Mouse (Mus musculus): ENCODE data around the gene Gm5294. TPM values are rescaled to one million over a fixed set of nuclear protein-coding genes. Genes with fewer than 3 reads are reported as not detected.

Gm5294 gene
- polyA plus RNA-seq, 1 experiment from 2014 or later = not detected

DNA sequence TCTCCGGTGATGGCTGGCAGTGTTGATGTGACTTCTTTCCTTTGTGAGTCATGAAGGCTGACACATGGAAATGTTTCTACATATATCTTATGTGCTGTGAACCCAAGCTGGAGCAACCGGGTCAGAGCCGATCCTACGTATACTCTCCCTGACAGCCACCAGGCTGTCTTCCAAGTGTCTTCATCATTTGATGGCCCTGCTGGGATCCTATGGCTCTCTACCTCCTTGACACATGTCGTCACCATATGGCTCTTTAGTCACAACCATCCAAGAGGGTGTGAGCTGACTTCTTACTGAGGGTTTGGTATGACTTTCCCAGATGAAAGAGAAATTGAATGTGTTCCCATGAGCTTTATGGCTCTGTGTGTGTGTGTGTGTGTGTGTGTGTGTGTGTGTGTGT is 15.6 kb upstream of the Gm5294 start:
- no peak for ATAC-seq (replicated peaks)
- no peaks in the 10 kb centered on the region for H3K27me3 ChIP-seq (replicated peaks)
- no peaks in the 10 kb centered on the region for H3K9me3 ChIP-seq
- H3K4me2 ChIP-seq = no peak overlapping the region
- no peaks in the 10 kb centered on the region for H3K4me1 ChIP-seq
- WGBS = 88% methylated on average over 5 of the region's 5 CpGs
- H3K36me3 ChIP-seq (replicated peaks) = peaks cover 30% of the 10 kb centered on the region; the same call in 1 of the 2 replicates
- H3K4me3 ChIP-seq = no peak overlapping the region
- no peak overlapping the region for H3K9ac ChIP-seq
- H3K27ac ChIP-seq = no peak overlapping the region

DNA sequence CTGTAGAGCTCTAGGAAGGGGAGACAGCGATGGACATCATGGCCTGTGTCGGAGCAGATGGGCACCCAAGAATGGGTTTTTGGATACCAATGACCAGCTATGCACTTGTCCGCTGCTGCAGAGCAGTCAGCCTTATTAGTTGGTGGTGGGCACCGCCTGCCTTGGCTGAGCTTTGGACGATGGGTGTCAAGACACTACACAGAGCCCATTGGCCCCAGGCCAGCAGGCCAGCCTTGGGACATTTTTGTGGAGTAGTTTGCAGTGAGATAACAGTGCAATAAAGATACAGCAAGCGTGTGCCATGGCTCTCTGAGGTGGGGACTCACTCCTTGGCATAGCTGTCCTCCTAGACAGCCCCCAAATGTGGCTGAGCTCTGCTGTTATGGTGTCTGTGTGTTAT is 10.1 kb upstream of the Gm5294 start:
- no peak for ATAC-seq (replicated peaks)
- H3K4me3 ChIP-seq = no peak overlapping the region
- no peak overlapping the region for H3K27ac ChIP-seq
- 96% methylated on average over 6 of the region's 6 CpGs for WGBS
- no peak overlapping the region for H3K4me2 ChIP-seq
- peaks cover 35% of the 10 kb centered on the region for H3K36me3 ChIP-seq (replicated peaks)
- no peaks in the 10 kb centered on the region for H3K4me1 ChIP-seq
- H3K27me3 ChIP-seq (replicated peaks) = no peaks in the 10 kb centered on the region
- H3K9me3 ChIP-seq = no peaks in the 10 kb centered on the region
- H3K9ac ChIP-seq = no peak overlapping the region

DNA sequence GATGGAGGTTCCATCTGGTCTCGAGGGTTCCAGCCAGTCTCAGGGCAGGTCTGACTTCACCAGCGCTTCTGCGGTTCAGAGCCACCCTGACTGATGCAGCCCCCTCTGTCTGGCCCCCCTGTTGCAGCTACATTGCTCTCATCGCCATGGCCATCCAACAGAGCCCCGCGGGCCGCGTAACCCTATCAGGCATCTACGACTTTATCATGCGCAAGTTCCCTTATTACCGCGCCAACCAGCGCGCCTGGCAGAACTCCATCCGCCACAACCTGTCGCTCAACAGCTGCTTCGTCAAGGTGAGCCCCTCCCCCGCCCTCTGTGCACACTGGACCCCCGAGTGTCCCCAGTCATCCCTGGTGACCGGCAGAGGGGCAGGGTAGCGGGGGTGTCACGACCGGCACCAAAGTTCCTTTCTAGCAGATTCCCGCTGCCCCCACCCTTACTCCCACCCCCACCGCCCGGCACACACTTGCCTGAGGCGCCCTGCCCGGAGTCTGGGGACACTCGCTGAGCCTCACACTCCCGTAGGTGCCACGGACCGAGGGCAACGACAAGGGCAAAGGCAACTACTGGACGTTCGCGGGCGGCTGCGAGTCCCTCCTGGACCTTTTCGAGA is 945 bp downstream of the Gm5294 start:
- peak overlapping the region; percentile 23 for H3K4me3 ChIP-seq
- no peak overlapping the region for H3K9ac ChIP-seq
- no peaks in the 10 kb centered on the region for H3K36me3 ChIP-seq (replicated peaks)
- ATAC-seq (replicated peaks) = no peak
- H3K27me3 ChIP-seq (replicated peaks) = peaks cover 42% of the 10 kb centered on the region
- WGBS = 4% methylated on average over 39 of the region's 39 CpGs
- H3K9me3 ChIP-seq = no peaks in the 10 kb centered on the region
- H3K27ac ChIP-seq = no peak overlapping the region
- peaks cover 8% of the 10 kb centered on the region for H3K4me1 ChIP-seq
- peak overlapping the region; percentile 44 for H3K4me2 ChIP-seq

DNA sequence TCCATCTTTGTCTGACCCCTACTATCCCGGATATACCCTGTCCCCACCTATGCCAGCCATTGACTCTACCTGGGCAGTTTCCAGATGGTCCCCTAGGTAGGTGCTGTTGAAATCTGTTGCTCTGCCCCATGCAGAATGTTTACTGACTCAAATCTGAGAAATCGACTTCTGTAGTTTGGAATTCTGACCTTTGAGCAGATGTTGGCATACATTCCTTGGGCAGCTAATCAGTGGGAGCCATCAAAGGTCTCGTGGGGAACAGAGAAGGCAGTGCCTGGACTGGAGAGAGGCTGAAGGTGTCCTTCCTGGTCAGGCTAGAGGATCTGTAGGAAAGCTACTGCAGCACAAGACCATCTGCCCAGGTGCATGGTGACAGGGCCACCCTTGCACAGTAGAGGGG is 5.2 kb downstream of the Gm5294 start:
- no peak for ATAC-seq (replicated peaks)
- no peaks in the 10 kb centered on the region for H3K9me3 ChIP-seq

DNA sequence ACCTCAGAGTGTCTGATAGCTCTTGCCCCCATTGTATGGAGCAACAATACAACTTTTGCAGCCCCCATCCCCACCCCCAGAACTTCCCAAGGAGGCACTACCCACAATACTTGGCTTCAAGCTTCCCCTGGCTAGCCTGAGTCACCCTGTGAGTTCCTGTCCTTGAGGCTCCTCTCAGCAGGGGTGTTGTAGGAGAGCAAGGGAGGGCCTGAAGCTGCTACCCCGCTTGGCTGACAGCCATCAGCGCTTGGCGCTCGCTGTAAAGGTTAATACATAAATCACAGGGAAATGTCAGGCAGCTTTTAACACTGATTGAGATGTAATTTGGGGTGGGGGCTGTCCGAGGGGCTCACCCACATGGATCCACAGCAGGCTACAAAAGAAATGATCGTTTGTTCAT is 13.5 kb downstream of the Gm5294 start:
- WGBS = 47% methylated on average over 6 of the region's 6 CpGs
- no peaks in the 10 kb centered on the region for H3K4me1 ChIP-seq
- H3K9ac ChIP-seq = no peak overlapping the region
- H3K27me3 ChIP-seq (replicated peaks) = no peaks in the 10 kb centered on the region
- H3K27ac ChIP-seq = no peak overlapping the region
- no peaks in the 10 kb centered on the region for H3K9me3 ChIP-seq
- H3K4me3 ChIP-seq = no peak overlapping the region
- ATAC-seq (replicated peaks) = no peak
- H3K36me3 ChIP-seq (replicated peaks) = no peaks in the 10 kb centered on the region
- no peak overlapping the region for H3K4me2 ChIP-seq

More for the DNA sequence above, 5.2 kb downstream of the Gm5294 start:
- H3K36me3 ChIP-seq (replicated peaks) = no peaks in the 10 kb centered on the region
- no peak overlapping the region for H3K27ac ChIP-seq
- 69% methylated on average over 3 of the region's 3 CpGs for WGBS
- peaks cover 29% of the 10 kb centered on the region for H3K27me3 ChIP-seq (replicated peaks)
- H3K4me1 ChIP-seq = peaks cover 8% of the 10 kb centered on the region
- H3K9ac ChIP-seq = no peak overlapping the region
- no peak overlapping the region for H3K4me2 ChIP-seq
- no peak overlapping the region for H3K4me3 ChIP-seq

DNA sequence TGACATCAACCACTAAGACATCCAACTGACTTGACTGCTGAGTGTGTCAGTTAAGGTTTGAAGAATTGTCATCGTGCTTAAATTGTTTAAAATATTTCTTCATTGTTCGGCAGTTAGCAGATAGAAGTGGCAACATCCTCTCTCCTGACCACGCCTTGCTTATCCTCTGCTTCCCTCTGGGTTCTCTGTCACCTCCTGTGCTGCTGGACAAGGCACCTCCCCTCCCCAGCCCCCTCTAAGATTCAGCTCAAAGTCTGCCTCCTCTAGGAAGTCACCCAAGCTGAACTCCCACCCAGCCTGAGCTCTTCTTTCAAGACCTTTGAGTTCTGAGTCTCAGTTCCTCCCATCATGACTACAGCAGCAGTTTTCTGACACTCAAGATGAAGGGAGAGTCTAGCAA is 15.0 kb downstream of the Gm5294 start:
- 89% methylated on average over 3 of the region's 3 CpGs for WGBS
- no peak for ATAC-seq (replicated peaks)
- H3K36me3 ChIP-seq (replicated peaks) = no peaks in the 10 kb centered on the region
- no peaks in the 10 kb centered on the region for H3K9me3 ChIP-seq
- no peaks in the 10 kb centered on the region for H3K4me1 ChIP-seq
- H3K9ac ChIP-seq = no peak overlapping the region
- no peak overlapping the region for H3K4me3 ChIP-seq
- no peaks in the 10 kb centered on the region for H3K27me3 ChIP-seq (replicated peaks)
- no peak overlapping the region for H3K4me2 ChIP-seq
- H3K27ac ChIP-seq = no peak overlapping the region

DNA sequence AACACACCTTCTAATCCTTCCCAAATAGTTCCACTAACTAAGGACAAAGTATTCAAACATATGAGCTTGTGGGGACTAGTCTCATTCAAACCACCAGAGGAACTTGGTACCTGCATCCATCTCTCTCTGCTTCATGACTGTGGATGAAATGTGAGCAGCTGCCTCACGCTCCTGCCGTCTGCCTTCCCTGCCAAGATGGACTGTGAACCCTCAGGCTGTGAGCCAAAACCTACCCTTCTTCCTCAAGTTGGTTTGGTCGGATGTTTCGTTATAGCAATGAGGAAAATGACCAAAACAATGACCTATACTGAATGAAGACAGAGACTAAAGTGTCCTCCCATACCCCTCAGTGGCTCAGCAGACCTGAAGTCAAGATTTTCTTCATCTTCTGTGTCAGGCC is 21.1 kb downstream of the Gm5294 start:
- no peaks in the 10 kb centered on the region for H3K36me3 ChIP-seq (replicated peaks)
- H3K4me3 ChIP-seq = no peak overlapping the region
- H3K9ac ChIP-seq = no peak overlapping the region
- H3K4me1 ChIP-seq = no peaks in the 10 kb centered on the region
- H3K9me3 ChIP-seq = no peaks in the 10 kb centered on the region
- ATAC-seq (replicated peaks) = no peak
- WGBS = 93% methylated on average over 4 of the region's 4 CpGs
- H3K27ac ChIP-seq = no peak overlapping the region
- no peaks in the 10 kb centered on the region for H3K27me3 ChIP-seq (replicated peaks)
- H3K4me2 ChIP-seq = no peak overlapping the region

DNA sequence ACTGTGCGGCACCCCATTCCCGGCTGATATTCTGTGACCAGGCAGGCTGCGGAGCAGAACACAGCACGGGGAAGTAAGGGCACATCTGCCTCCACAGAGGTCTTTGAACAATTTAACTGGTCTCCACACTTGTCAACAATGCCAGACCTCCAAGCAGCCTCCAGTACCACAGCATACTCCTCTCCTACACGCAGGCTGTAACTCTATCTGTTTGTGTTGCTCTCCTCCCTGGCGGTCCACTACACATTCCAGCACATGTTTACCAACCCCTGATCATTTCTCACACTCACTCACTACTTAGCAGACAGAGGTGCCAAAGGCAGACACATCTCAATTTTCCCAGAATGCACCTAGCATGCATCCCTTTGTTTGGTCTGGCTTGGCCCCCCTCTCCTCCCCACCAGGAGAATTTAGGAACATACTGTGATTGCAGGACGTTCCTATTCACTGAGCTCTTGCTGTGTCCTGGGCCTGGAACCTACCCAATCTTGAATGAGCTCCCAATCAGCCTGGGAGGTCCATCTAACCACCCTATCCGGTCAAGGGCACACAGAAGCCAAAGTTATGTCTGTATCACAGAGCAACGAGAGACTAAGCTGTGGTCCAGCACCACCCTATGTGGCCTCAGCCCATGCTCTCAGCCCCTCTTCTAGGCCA is 23.4 kb downstream of the Gm5294 start:
- Histone ChIP-seq H3K36me3 (replicated peaks) (no peaks in the 10 kb centered on the region), H3K27me3 (replicated peaks) (no peaks in the 10 kb centered on the region), H3K27ac (no peak overlapping the region), H3K4me1 (0 out of 2 replicates have a peak, but pooled peaks cover 2% of the 10 kb centered on the region), H3K9ac (no peak overlapping the region), H3K4me3 (no peak overlapping the region), H3K9me3 (no peaks in the 10 kb centered on the region), H3K4me2 (no peak overlapping the region)
- WGBS = 79% methylated on average over 9 of the region's 9 CpGs
- ATAC-seq (replicated peaks) = no peak

DNA sequence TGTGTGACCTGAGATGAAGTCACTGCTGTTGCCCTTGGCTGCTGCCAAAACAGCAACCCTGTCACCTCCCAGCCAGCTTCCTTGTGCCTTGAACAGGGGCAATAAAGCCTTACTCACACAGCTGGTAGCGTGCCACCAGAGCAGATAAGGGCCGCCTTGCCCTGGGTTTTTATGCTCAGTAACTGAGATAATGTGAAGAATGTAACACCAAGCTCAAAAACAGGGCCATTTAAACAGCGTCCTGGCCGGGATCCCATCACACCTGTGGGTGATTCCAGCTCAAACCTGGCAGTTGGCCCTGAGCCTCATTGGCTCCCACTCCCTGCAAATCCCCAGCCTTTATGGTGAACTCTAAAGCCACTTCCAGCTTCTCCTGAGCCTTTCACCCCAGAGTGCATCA is 26.6 kb downstream of the Gm5294 start:
- Histone ChIP-seq H3K9ac (no peak overlapping the region), H3K4me2 (no peak overlapping the region), H3K4me3 (no peak overlapping the region), H3K27ac (no peak overlapping the region), H3K36me3 (replicated peaks) (no peaks in the 10 kb centered on the region), H3K27me3 (replicated peaks) (no peaks in the 10 kb centered on the region), H3K4me1 (0 out of 2 replicates have a peak, but pooled peaks cover 2% of the 10 kb centered on the region), H3K9me3 (no peaks in the 10 kb centered on the region)
- 80% methylated on average over 4 of the region's 4 CpGs for WGBS
- no peak for ATAC-seq (replicated peaks)

DNA sequence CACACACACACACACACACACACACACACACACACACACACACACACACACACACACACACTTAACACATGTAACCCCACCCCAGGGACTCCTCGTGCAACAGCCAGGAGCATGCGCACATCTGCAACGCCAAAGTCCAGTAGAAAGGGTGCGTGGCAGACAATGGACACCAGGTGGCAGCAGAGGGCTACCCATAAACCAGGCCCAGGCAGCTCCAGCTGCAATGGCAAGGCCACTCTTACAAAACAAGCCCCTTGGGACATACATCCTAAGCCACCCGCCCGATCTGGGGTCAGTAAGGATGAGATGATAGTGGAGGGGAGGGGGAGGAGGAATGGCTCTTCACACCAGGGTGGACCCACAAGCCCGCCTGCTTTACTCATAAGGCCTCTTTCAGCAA is 28.2 kb downstream of the Gm5294 start:
- Histone ChIP-seq H3K4me1 (0 out of 2 replicates have a peak, but pooled peaks cover 2% of the 10 kb centered on the region), H3K9me3 (no peaks in the 10 kb centered on the region), H3K27me3 (replicated peaks) (no peaks in the 10 kb centered on the region), H3K27ac (no peak overlapping the region), H3K9ac (no peak overlapping the region), H3K4me3 (no peak overlapping the region), H3K4me2 (peak overlapping the region; percentile 35), H3K36me3 (replicated peaks) (no peaks in the 10 kb centered on the region)
- 3% methylated on average over 7 of the region's 7 CpGs for WGBS
- peak; percentile 82 for ATAC-seq (replicated peaks)

DNA sequence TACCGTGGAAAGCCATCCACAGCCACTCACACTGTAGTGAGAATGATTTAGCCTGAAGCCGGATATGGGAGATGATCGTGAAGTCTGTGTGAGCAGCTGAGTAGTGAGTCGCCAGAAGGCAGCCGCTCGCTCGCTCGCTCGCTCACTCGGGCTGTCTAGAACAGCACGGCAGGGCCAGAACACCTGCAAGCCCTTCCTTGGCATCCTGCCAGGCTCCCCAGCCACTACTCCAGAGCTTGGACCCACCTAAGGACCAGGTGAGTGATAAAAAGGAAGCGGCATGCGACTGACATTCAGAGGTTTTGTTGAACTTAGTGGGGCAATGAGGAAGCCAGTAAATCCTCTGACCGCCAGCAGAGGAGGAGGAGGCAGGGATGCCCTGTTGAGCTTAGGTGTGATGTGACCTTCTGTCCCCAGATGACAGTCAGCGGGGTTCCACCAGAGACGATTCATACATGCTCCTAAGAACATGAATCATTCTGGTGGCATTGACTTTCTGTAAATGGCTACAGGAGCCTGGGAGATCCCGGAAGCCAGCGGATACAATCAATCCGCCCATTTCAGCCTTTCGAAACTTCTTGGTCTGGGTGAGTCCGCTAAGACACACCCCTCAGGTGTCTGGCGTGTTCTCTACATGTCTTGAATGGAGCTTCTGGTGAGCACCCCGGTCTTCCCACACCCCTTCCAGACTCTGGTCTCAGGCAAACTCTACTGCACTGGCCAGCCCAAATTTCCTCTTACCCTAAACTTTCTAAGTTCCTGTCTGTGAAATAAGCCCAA is 30.0 kb downstream of the Gm5294 start:
- ATAC-seq (replicated peaks) = no peak
- no peaks in the 10 kb centered on the region for H3K36me3 ChIP-seq (replicated peaks)
- H3K4me1 ChIP-seq = 0 out of 2 replicates have a peak, but pooled peaks cover 2% of the 10 kb centered on the region
- H3K27me3 ChIP-seq (replicated peaks) = no peaks in the 10 kb centered on the region
- no peak overlapping the region for H3K4me3 ChIP-seq
- no peaks in the 10 kb centered on the region for H3K9me3 ChIP-seq
- no peak overlapping the region for H3K4me2 ChIP-seq
- 83% methylated on average over 23 of the region's 23 CpGs for WGBS
- no peak overlapping the region for H3K9ac ChIP-seq
- no peak overlapping the region for H3K27ac ChIP-seq

DNA sequence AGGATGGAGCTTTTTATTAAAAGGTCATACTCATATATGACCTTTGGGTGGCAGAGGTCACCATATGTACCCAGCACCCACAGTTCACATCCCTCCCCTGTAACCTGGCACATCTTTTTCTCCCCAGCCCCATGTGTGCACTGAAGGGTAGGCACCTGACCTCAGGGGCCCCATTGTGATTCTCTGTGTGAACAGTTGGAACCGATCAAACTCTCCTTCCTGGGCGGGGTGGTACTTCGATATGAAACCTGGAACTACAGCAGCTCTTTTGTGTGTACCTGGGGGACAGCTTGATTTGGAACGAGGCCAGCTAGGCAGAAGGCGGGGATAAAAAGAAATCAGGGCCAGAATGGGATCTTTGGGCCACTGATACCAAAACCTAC is 30.6 kb downstream of the Gm5294 start:
- H3K9ac ChIP-seq = no peak overlapping the region
- H3K27ac ChIP-seq = no peak overlapping the region
- no peak overlapping the region for H3K4me3 ChIP-seq
- ATAC-seq (replicated peaks) = no peak
- 0 out of 2 replicates have a peak, but pooled peaks cover 2% of the 10 kb centered on the region for H3K4me1 ChIP-seq
- H3K36me3 ChIP-seq (replicated peaks) = no peaks in the 10 kb centered on the region
- no peaks in the 10 kb centered on the region for H3K9me3 ChIP-seq
- no peak overlapping the region for H3K4me2 ChIP-seq
- no peaks in the 10 kb centered on the region for H3K27me3 ChIP-seq (replicated peaks)
- WGBS = 85% methylated on average over 5 of the region's 5 CpGs
